8 mouse cellular contexts compared by ENCODE assay signal in the genomic region with DNA sequence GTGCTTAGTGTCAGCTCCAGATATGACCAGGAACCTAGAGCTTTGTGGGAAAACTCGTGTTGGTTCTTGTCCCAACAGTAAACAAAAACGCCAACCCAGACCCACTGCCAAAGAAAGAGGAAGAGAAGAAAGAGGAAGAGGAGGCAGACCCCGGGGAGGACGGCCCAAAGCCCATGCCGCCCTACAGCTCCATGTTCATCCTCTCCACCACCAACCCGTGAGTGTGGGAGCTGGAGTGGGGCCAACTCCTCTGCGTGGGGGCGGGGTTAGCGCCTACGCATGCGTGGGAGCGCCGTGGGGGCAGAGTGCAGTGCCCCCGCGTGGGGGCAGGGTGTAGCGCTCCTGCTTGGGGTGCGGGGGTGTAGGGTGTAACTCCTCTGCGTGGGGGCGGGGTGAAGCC.
DNase-seq lines count a peak whose midpoint lies in the region; ATAC-seq and TF ChIP-seq lines count a peak whose summit lies in the region.
"Had no signal": no experiment of that assay in that cellular context is flagged by ENCODE, and none has a peak within 500 bp of the region (broad histone marks: within the 10 kb centered on the region; RNA-seq: fewer than 3 reads in every experiment).

No protein-coding gene starts in this region.

- no peak for DNase-seq in layer of hippocampus, adult 2 months (ENCODE audit: low spot score in 2 of 2)
- DNase-seq in layer of hippocampus, adult 18-20 months (ENCODE audit: low spot score in 2 of 2), result no peak
- peak; percentile 56 for DNase-seq in T-cell, adult 2 months (ENCODE audit: low spot score)
- peak; percentile 66 for DNase-seq in testis, postnatal 14 days (ENCODE audit: low spot score)
- no peak for DNase-seq in embryo, embryonic 10 days (ENCODE audit: low spot score)

- no peak for ATAC-seq in liver, embryonic 15.5 days (ENCODE audit: insufficient read depth)
- ATAC-seq in forebrain, embryonic 16.5 days, result no peak

- peaks cover 45% of the 10 kb centered on the region for H3K27me3 ChIP-seq in liver, embryonic 15.5 days
- H3K27me3 ChIP-seq in forebrain, embryonic 16.5 days (replicated peaks; ENCODE audit: control insufficient read depth, insufficient read depth, low read length), result no peaks in the 10 kb centered on the region

- no peak overlapping the region for H3K27ac ChIP-seq in layer of hippocampus, adult 2 months
- H3K27ac ChIP-seq in liver, embryonic 15.5 days (replicated peaks), result no peak overlapping the region
- no peak overlapping the region for H3K27ac ChIP-seq in forebrain, embryonic 16.5 days (ENCODE audit: low read length)
- H3K27ac ChIP-seq: left cerebral cortex, adult 2 months had no signal

- H3K9ac ChIP-seq in liver, embryonic 15.5 days, result no peak overlapping the region
- H3K9ac ChIP-seq in forebrain, embryonic 16.5 days (replicated peaks; ENCODE audit: low read depth, low read length), result no peak overlapping the region

- TF ChIP-seq CTCF in layer of hippocampus, adult 2 months (conservative IDR thresholded peaks at IDR 0.05), result peak; percentile 20; the same call in 1 of the 2 replicates

- peaks cover 14% of the 10 kb centered on the region; the same call in 1 of the 2 replicates for H3K4me1 ChIP-seq in liver, embryonic 15.5 days (replicated peaks)
- H3K4me1 ChIP-seq in forebrain, embryonic 16.5 days (replicated peaks; ENCODE audit: control insufficient read depth, insufficient read depth, low read length), result peaks cover 2% of the 10 kb centered on the region; the same call in 1 of the 2 replicates

- 27% methylated on average over 19 of the region's 19 CpGs for WGBS in liver, embryonic 15.5 days (ENCODE audit: insufficient replicate concordance)
- 83% methylated on average over 19 of the region's 19 CpGs for WGBS in forebrain, embryonic 16.5 days

- no peak overlapping the region for H3K4me3 ChIP-seq in layer of hippocampus, adult 2 months
- H3K4me3 ChIP-seq in liver, embryonic 15.5 days (replicated peaks), result no peak overlapping the region
- no peak overlapping the region for H3K4me3 ChIP-seq in forebrain, embryonic 16.5 days (replicated peaks; ENCODE audit: low read length)
- H3K4me3 ChIP-seq: left cerebral cortex, adult 2 months had no signal

- no peaks in the 10 kb centered on the region for H3K9me3 ChIP-seq in liver, embryonic 15.5 days (replicated peaks)
- H3K9me3 ChIP-seq in forebrain, embryonic 16.5 days (ENCODE audit: control insufficient read depth, low read length), result no peaks in the 10 kb centered on the region

- peak overlapping the region; percentile 42 for H3K4me2 ChIP-seq in liver, embryonic 15.5 days
- H3K4me2 ChIP-seq in forebrain, embryonic 16.5 days (ENCODE audit: low read length), result no peak overlapping the region

- no peaks in the 10 kb centered on the region for H3K36me3 ChIP-seq in liver, embryonic 15.5 days (replicated peaks)
- H3K36me3 ChIP-seq in forebrain, embryonic 16.5 days (ENCODE audit: control insufficient read depth, insufficient read depth), result no peaks in the 10 kb centered on the region

Comparison
In these comparisons a context has a peak if more than half of its experiments do, and no peak if none do; other contexts are left out.
1. DNase-seq: peak in T-cell, adult 2 months (single experiment) and testis, postnatal 14 days (single experiment); none in layer of hippocampus, adult 2 months (0 of 2), layer of hippocampus, adult 18-20 months (0 of 2) and embryo, embryonic 10 days (single experiment).